Mouse (Mus musculus) liver, embryonic 14.5 days (tissue): ENCODE data around the gene Kcnj10. TPM values are rescaled to one million over a fixed set of nuclear protein-coding genes. Genes with fewer than 3 reads are reported as not detected.

ENCODE experiments used
- ATAC-seq: fragments of 200-750 bp; cut with Nextera tagmentation; 2 replicates; pipeline ENCODE4 v1.8.0; 2017; ENCODE audit warnings: moderate number of reproducible peaks, mild to moderate bottlenecking, moderate library complexity; ENCODE audit not compliant: insufficient read depth
- DNase-seq, 3 experiments: peaks; one replicate each; pipeline ENCODE4 v3.0.0-alpha.2; 2012 to 2013; ENCODE audit warnings: low read depth in 3 of 3, low spot score in 3 of 3
- H3K27ac ChIP-seq: fragments of 300-500 bp; sonication (generic); 2 replicates; pipeline ENCODE4 v1.5.1; 2014; ENCODE audit warnings: moderate library complexity, mild to moderate bottlenecking, control low read depth, inconsistent platforms
- H3K27me3 ChIP-seq: fragments of 300-500 bp; sonication (generic); 2 replicates; pipeline ENCODE4 v1.6.1; 2014; ENCODE audit warnings: mild to moderate bottlenecking, low read length, moderate library complexity; ENCODE audit not compliant: control insufficient read depth, insufficient read depth
- H3K36me3 ChIP-seq: fragments of 300-500 bp; sonication (generic); replicated peaks from 2 replicates; pipeline ENCODE4 v1.6.1; 2014; ENCODE audit warnings: low read depth; ENCODE audit not compliant: control insufficient read depth, insufficient read depth
- H3K4me1 ChIP-seq, 2 experiments: fragments of 200-500 bp in 1 of 2; fragments of 300-500 bp in 1 of 2; sonication (generic) in 1 of 2; replicated peaks; 2 replicates each; pipeline ENCODE4 v1.6.1; 2012 to 2014; ENCODE audit warnings: antibody characterized with exemption in 1 of 2, inconsistent platforms in 1 of 2, low read length in 1 of 2; ENCODE audit not compliant: control insufficient read depth in 2 of 2, insufficient read depth in 2 of 2
- H3K4me2 ChIP-seq: fragments of 300-500 bp; sonication (generic); 2 replicates; pipeline ENCODE4 v1.6.1; 2014; ENCODE audit warnings: low read depth, mild to moderate bottlenecking, control low read depth, moderate library complexity
- H3K4me3 ChIP-seq, 2 experiments: fragments of 200-500 bp in 1 of 2; fragments of 300-500 bp in 1 of 2; sonication (generic) in 1 of 2; 2 replicates each; pipeline ENCODE4 v1.5.1; 2012 to 2014; ENCODE audit warnings: low read depth in 2 of 2, low read length in 2 of 2, mild to moderate bottlenecking in 2 of 2, control low read depth in 1 of 2, inconsistent platforms in 1 of 2, moderate library complexity in 1 of 2; ENCODE audit not compliant: insufficient read depth in 1 of 2
- H3K9ac ChIP-seq: fragments of 300-500 bp; sonication (generic); replicated peaks from 2 replicates; pipeline ENCODE4 v1.6.1; 2014; ENCODE audit warnings: mild to moderate bottlenecking, control low read depth, moderate library complexity
- H3K9me3 ChIP-seq: fragments of 300-500 bp; sonication (generic); 2 replicates; pipeline ENCODE4 v1.6.1; 2016; ENCODE audit warnings: low read length, mixed read lengths; ENCODE audit not compliant: control insufficient read depth
- CTCF ChIP-seq: IDR thresholded peaks from 2 replicates; pipeline ENCODE4 v1.5.1; 2016; ENCODE audit warnings: antibody characterized with exemption, low read depth, control low read depth
- EP300 ChIP-seq: IDR thresholded peaks from 2 replicates; pipeline ENCODE4 v1.6.1; 2016; ENCODE audit warnings: antibody characterized with exemption, low read depth
- WGBS: fragments of 180-500 bp; shearing (Covaris S2); extraction: QIAGEN DNeasy Blood & Tissue Kit; methylation state at CpG from one replicate; pipeline ENCODE4 v1.1.7; 2014; ENCODE audit not compliant: insufficient replicate concordance; 5-methylcytosine and 5-hydroxymethylcytosine counted together
- polyA plus RNA-seq, 2 experiments: library from polyadenylated mRNA; depleted of rRNA in 1 of 2; stranded (reverse) in 1 of 2; unstranded in 1 of 2; fragments of >200 nt; fragmentation: Nextera tagmentation in 1 of 2; extraction: Ambion mirVana in 1 of 2; gene quantifications; 2 replicates each; pipeline versions ENCODE4 v1.2.1 to v1.2.3; 2012 to 2014

Kcnj10 gene
- polyA plus RNA-seq, 2 experiments, result 0.04 to 0.17 TPM

DNA sequence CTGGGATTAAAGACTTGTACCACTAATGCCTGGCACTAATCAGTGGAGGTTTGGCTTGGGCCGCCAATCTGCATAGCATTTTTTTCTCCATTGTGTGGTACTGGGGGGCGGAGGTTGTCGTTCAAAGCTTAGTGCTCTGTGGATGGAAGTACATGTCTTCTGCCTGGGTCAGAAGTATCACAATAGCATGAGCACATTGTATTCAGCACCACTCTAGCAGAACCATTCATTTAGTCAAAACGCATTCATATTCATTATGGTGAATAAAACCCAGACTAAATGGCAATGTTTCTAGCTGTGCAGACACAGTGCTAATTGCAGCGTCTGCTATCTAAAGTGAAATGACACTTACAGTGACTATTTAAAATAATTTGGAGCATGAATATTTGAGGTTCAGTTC, 46.2 kb downstream of the Kcnj10 start:
- no peaks in the 10 kb centered on the region for H3K9me3 ChIP-seq
- H3K36me3 ChIP-seq, result no peaks in the 10 kb centered on the region
- H3K4me2 ChIP-seq, result no peak overlapping the region
- H3K9ac ChIP-seq, result no peak overlapping the region
- no peak overlapping the region for H3K27ac ChIP-seq
- no peak for ATAC-seq
- no peaks in the 10 kb centered on the region for H3K4me1 ChIP-seq
- 61% methylated on average over 5 of the region's 5 CpGs for WGBS
- H3K4me3 ChIP-seq, result no peak overlapping the region
- DNase-seq, result no peak
- TF ChIP-seq EP300 (no peak), CTCF (no peak)
- H3K27me3 ChIP-seq, result no peaks in the 10 kb centered on the region

DNA sequence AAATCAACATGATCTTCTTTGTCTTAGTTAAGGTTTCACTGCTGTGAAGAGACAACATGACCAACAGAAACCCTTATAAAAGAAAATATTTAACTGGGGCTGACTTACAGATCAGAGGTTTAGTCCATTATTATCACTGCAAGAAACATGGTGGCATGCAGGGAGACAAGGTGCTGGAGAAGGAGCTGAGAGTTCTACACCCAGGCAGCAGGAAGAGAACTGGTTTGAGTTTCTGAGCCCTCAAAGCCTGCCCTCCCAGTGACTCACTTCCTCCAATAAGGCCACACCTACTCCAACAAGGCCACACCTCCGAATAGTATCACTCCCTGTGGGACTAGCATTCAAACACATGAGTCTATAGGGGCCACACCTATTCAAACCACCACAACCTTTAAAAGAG, 49.8 kb downstream of the Kcnj10 start:
- Histone ChIP-seq H3K36me3 (no peaks in the 10 kb centered on the region), H3K9me3 (no peaks in the 10 kb centered on the region), H3K4me3 (no peak overlapping the region), H3K4me2 (no peak overlapping the region), H3K4me1 (no peaks in the 10 kb centered on the region), H3K27ac (no peak overlapping the region), H3K9ac (no peak overlapping the region), H3K27me3 (no peaks in the 10 kb centered on the region)
- 16% methylated on average over 1 of the region's 1 CpGs for WGBS
- TF ChIP-seq EP300 (no peak), CTCF (no peak)
- DNase-seq (no peak), ATAC-seq (no peak)

DNA sequence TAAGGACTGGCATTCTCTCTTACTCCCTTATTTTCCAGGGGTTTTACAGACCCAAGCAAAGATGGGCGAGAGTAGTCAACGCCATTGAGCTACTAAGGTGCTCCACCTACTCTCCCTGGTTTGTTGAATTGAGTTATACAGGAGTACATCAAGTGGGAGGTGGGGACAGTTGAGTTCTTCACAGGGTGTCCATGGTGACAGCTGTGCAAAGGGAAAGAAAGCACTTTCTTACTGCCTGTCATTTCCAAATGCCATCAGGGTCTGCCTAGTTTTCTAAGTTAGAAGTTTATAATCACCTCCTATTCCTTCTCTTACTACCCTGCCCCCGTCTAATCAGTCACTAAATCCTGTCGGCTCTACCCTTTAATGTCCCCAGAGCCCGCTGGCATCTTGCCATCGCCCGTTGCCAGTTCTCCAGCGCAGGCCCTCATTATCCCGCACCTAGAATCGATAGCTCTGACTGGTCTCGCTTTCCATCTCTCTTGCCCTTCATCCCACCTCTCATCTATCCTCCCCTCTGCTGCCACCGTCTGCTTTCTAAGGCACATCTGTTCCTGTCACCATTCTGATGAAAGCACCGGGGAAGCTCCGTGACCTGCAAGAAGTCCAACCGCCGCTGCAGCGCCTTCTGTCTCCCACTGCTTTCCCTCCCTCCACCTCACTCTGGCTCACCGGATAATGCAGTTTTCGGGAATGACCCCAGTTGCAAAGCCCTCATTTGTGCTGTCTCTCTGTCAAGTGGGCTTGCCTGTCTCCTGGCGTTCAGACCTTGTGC, 51.0 kb downstream of the Kcnj10 start:
- H3K9me3 ChIP-seq, result no peaks in the 10 kb centered on the region
- DNase-seq, result no peak
- ATAC-seq, result no peak
- no peak for TF ChIP-seq EP300
- TF ChIP-seq CTCF, result no peak
- H3K27ac ChIP-seq, result no peak overlapping the region
- no peak overlapping the region for H3K4me3 ChIP-seq
- H3K36me3 ChIP-seq, result no peaks in the 10 kb centered on the region
- 48% methylated on average over 20 of the region's 20 CpGs for WGBS
- H3K27me3 ChIP-seq, result no peaks in the 10 kb centered on the region
- no peaks in the 10 kb centered on the region for H3K4me1 ChIP-seq
- H3K9ac ChIP-seq, result no peak overlapping the region
- no peak overlapping the region for H3K4me2 ChIP-seq

DNA sequence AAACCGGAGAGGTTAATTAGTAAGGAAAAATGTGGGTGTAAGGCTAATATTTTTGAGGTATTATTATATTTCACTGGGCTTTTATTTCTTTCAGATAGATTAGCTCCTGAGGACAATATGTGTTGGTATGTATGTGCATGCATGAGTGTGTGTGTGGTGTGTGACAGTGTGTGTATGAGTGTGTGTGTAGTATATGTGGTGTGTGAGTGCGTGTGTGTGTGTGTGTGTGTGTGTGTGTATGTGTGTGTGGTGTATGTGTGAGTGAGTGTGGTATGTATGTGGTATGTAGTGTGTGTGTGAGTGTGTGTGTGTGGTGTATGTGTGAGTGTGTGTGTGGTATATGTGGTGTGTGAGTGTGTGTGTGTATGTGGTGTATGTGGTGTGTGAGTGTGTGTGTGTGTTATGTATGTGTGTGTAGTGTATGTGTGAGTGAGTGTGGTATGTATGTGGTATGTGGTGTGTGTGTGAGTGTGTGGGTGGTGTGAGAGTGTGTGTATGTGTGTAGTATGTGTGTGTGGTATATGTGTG, 51.7 kb downstream of the Kcnj10 start:
- H3K27ac ChIP-seq, result no peak overlapping the region
- H3K9ac ChIP-seq, result no peak overlapping the region
- H3K4me2 ChIP-seq, result no peak overlapping the region
- 60% methylated on average over 2 of the region's 2 CpGs for WGBS
- no peak for ATAC-seq
- H3K4me1 ChIP-seq, result no peaks in the 10 kb centered on the region
- DNase-seq, result no peak
- no peaks in the 10 kb centered on the region for H3K9me3 ChIP-seq
- no peaks in the 10 kb centered on the region for H3K27me3 ChIP-seq
- no peaks in the 10 kb centered on the region for H3K36me3 ChIP-seq
- no peak for TF ChIP-seq EP300
- TF ChIP-seq CTCF, result no peak
- no peak overlapping the region for H3K4me3 ChIP-seq

DNA sequence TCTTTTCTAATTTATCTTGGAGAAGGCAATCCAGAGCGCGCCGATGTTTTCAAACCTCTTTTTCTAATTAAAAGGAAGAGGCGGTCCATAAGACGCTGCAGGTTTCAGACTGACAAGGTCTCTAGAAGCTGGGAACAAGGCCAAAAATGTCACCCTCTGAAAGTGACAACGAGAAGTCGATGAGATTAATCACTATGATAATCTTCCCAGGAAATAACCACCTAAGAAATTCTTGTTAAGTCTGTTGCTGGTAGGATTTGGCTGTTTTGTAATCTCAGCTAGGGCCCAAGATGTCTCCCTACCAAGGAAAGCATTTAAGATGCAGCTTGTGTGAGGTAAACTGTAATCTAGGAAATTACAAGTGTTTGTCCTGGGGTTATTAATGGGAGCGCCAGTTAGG, 52.7 kb downstream of the Kcnj10 start:
- ATAC-seq, result no peak
- WGBS, result 61% methylated on average over 8 of the region's 8 CpGs
- H3K27me3 ChIP-seq, result no peaks in the 10 kb centered on the region

More for the DNA sequence above, 52.7 kb downstream of the Kcnj10 start:
- no peak overlapping the region for H3K4me3 ChIP-seq
- H3K36me3 ChIP-seq, result no peaks in the 10 kb centered on the region
- no peak for DNase-seq
- no peaks in the 10 kb centered on the region for H3K4me1 ChIP-seq
- no peak overlapping the region for H3K9ac ChIP-seq
- no peak overlapping the region for H3K27ac ChIP-seq
- H3K9me3 ChIP-seq, result no peaks in the 10 kb centered on the region
- TF ChIP-seq CTCF (no peak), EP300 (no peak)
- H3K4me2 ChIP-seq, result no peak overlapping the region
